Mouse (Mus musculus) WW6 (cell line): ENCODE measurements around the gene Actrt2.

Experiments used
- DNase-seq: peaks from one replicate; pipeline ENCODE4 v3.0.0-alpha.2; 2013; ENCODE audit warnings: low read depth, low spot score

The Actrt2 gene

GRCm38 (mm10) chr4:154638320-154638886, 29.3 kb downstream of the Actrt2 start:
- DNase-seq, result no peak

GRCm38 (mm10) chr4:154637468-154638319, 30.0 kb downstream of the Actrt2 start:
- DNase-seq, result no peak

- DNase-seq, result no peak
Measured at GRCm38 (mm10) chr4:154636721-154637311, 30.9 kb downstream of the Actrt2 start, which contains the start of gene Prdm16. Gene Prdm16 (minus strand): TSS chr4:154636873.

GRCm38 (mm10) chr4:154636053-154636433, 31.6 kb downstream of the Actrt2 start:
- DNase-seq, result no peak

- DNase-seq, result no peak
Measured at GRCm38 (mm10) chr4:154635241-154636052, 32.2 kb downstream of the Actrt2 start.

- no peak for DNase-seq
Measured at GRCm38 (mm10) chr4:154634470-154635240, 33.0 kb downstream of the Actrt2 start.

GRCm38 (mm10) chr4:154634001-154634400, 33.7 kb downstream of the Actrt2 start:
- DNase-seq, result no peak

- DNase-seq, result no peak
Measured at GRCm38 (mm10) chr4:154632800-154633764, 34.6 kb downstream of the Actrt2 start.

GRCm38 (mm10) chr4:154630763-154631162, 36.9 kb downstream of the Actrt2 start:
- no peak for DNase-seq

- no peak for DNase-seq
Measured at GRCm38 (mm10) chr4:154627419-154628142, 40.1 kb downstream of the Actrt2 start.

- no peak for DNase-seq
Measured at GRCm38 (mm10) chr4:154626282-154626681, 41.4 kb downstream of the Actrt2 start.

GRCm38 (mm10) chr4:154625710-154626109, 42.0 kb downstream of the Actrt2 start:
- DNase-seq, result no peak

GRCm38 (mm10) chr4:154623241-154623640, 44.4 kb downstream of the Actrt2 start:
- no peak for DNase-seq

GRCm38 (mm10) chr4:154622521-154622920, 45.1 kb downstream of the Actrt2 start:
- no peak for DNase-seq
